Mouse (Mus musculus): ENCODE data around the gene S100pbp. TPM values are rescaled to one million over a fixed set of nuclear protein-coding genes. Genes with fewer than 3 reads are reported as not detected.
"Not testable (repeated sequence)": the region's sequence is repeated elsewhere in the genome, so short reads cannot be mapped to it uniquely, and the experiment has no call there.

The S100pbp gene
- total RNA-seq, 2 experiments from 2014 or later, result 3.3 to 5.1 TPM

DNA sequence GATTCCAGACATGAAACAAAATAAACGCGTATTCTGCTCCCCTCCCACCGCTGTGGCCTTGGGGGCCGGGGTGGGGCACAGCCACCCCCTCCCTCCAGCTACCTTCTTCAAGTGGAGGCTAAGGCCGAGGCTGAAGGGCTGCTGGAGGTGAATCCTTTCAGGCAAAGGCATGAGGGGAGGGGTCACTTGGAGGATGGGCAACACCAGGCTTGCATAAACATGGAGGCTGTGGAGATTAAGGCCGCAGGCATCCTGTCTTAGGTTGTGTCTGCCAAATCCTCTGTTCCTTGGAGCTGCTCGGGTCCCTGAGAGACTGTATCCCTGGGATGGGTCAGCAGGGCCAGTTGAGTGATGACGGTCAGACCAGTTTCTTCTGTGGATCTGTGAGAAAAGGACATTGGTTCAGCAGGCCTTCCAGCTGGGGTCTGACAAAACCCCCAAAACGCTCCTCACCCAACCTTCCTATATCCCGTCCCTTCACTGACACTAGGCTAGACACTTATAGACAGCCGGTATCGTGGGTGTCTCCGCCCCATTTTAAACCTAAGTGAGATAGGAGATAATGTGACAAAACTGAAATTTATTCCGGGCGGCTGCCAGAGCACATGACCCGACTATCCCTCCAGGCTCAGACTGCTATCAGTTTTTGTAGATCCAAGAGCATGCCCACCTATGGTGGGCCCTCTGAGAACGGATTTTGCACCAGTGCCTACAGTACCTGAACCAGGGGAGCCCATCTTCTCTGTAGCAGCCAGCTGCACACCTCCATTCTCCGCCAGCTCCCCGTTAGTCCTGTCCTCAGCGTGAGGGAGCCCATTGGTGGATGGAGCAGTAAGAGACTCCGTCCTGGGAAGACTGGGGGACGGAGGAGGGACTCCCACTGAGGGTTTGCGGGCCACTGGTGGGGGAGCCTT is 31.8 kb upstream of the S100pbp start:
- intact Hi-C loops (cut with DNase I), result loop anchor here (2.0 kb wide), 1 partner anchor 55 kb away; no protein-coding TSS in a partner anchor

DNA sequence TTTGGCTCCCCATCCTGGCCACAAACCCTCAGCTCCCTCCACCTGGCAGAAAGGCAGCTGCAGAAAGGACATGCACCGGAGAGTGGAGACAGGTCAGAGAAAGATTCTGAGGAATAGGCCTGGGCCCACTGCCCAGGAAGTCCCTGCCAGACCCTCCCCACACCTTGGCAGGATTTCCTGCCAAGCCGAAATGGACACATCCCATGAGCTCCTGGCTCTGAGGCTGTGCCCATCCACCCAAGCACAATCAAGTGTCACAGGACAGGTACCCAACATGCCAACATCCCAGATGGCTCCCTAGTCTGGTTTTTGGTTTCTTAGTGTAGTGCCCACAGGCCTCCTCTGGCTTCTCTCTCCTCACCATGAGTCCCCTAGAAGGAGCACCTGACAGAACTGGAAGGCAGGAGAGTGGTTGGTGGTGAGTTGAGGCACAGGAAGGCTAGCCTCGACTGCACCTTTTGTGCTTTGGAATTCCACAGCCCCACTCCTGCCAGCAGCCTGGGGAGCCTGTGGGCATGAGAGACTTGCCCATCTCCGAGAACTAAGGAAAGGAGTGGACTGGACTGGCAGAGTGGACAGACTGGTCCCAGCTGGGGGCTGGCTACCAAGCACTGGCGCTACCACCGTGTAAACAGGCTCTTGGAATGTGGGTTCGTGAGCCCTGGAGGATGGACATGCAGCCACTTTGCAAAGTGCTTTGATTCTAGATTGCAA is 31.0 kb upstream of the S100pbp start:
- DNase-seq, result no peak
- intact Hi-C loops (cut with DNase I), result loop anchor here (2.0 kb wide), 1 partner anchor 56 kb away; no protein-coding TSS in a partner anchor

More for the DNA sequence above, 31.8 kb upstream of the S100pbp start:
- no peak for DNase-seq

DNA sequence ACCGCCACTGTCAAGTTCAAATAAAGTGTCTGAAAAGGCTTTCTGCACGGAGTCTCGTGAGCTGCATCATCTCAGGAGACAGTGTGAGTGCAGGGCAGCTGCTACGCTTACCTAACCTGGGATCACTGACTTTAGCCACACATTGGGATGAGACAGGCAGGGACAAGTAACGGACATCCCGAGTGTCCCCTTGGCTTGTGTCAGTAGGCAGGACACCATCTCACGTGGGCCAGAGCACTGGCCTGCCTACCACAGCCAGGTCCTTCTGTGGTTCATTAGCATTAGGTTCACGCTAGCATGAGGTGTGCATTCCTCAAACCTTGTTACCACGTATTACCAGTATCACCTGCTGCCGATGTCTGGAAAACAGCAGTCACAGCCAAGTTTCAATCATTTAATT is 29.7 kb upstream of the S100pbp start:
- DNase-seq, result no peak
- intact Hi-C loops (cut with DNase I), result no loop called here

DNA sequence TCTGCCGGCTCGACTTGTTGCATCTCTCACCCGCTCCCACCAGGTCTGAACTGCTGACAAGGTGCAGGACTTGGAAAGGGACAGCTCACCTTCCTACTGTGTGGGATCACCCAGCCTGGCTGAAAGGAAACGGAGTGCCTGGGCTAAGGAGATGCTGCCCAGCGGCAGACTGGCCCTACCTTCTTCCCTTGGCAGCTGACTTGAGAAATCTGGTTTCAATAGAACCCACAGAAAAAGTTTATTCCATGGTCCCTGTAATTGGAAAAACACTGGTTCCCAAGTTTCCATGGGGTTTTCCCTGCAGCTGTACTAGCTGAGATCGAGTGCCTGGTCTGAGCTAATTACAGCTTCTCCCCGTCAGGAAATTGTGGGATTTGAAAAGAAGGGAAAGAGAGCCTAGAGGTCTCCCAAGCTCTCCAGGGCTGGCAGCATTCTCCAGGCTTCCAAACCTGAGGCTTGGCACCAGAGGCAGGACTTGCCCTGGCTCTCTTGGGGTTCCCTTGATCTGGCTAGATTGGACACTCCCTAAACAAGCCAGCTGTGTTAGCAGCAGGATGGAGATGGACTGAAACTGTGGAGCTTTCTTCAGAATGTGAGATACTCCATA is 29.1 kb upstream of the S100pbp start:
- intact Hi-C loops (cut with DNase I), result no loop called here

DNA sequence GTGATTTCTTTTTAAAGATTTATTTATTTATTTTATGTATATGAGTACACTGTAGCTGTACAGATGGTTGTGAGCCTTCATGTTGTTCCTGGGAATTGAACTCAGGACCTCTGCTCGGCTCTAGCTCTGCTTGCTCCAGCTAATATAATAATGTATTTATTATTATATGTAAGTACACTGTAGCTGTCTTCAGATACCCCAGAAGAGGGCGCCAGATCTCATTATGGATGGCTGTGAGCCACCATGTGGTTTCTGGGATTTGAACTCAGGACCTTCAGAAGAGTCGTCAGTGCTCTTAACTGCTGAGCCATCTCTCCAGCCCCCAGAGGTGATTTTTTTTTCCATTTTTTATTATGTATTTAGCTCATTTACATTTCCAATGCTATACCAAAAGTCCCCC is 23.0 kb upstream of the S100pbp start:
- intact Hi-C loops (cut with DNase I), result loop anchor here (2.0 kb wide), 1 partner anchor 64 kb away; no protein-coding TSS in a partner anchor

More for the DNA sequence above, 29.1 kb upstream of the S100pbp start:
- DNase-seq, result no peak

DNA sequence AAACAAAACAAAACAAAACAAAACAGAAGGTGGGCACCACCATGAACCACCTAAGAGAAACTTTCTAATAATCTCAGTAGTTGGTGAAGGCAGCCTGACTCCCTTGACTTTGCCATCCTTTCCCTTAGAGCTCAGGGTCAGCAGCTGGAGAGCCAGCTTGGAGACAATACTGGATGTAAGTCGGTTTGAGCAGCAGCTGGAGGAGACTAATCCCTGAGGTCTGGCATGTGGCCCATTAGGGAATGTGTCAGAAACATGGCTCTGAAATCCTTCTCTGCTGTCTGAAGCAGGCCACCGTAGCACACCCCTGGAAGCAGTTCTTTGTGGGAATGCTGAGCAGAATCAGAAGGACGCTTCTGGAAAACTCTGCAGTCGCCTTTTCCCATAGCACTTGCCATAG is 21.9 kb upstream of the S100pbp start:
- intact Hi-C loops (cut with DNase I), result no loop called here
- DNase-seq, result peak in 1 of 2 experiments; percentile 19

More for the DNA sequence above, 23.0 kb upstream of the S100pbp start:
- not testable (repeated sequence) for DNase-seq

DNA sequence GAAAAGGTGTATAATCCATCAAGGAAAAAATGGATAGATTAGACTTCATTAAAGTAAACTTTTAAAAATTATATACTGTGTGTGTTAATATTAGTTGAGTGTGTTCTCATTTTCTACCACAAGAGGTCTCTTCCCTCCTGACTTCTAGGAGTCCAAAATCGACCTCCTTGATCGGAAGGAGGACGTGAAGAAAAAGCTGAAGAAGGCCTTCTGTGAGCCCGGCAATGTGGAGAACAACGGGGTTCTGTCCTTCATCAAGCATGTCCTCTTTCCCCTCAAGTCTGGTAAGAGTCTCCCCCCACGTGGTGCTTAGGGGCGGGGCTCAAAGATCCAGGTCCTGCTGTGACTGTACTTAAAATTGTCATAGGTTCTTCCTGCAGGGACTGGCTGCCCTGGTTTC is 20.0 kb upstream of the S100pbp start:
- intact Hi-C loops (cut with DNase I), result loop anchor here (10.0 kb wide), 1 partner anchor 245 kb away; no protein-coding TSS in a partner anchor
- no peak for DNase-seq

DNA sequence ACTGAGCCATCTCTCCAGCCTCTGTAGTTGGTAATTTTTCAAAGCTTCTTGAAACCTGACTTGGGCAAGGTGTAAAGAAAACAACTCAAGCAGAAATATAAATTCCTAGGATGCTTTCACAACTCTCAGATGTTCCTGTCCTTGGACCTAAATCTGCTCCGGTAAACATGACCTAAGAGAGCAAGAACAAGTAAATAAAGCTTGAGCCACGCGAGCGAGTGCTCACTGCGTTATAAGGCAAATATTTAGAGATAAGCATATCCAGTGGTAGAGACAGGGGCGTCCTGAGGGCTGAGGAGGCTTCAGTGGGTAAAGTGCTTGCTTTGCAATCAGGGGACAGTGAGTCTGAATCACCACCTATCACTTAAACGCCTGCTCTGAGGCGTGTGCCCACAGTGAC is 17.3 kb upstream of the S100pbp start:
- no peak for DNase-seq
- intact Hi-C loops (cut with DNase I), result loop anchor here (10.0 kb wide), 1 partner anchor 248 kb away; no protein-coding TSS in a partner anchor

DNA sequence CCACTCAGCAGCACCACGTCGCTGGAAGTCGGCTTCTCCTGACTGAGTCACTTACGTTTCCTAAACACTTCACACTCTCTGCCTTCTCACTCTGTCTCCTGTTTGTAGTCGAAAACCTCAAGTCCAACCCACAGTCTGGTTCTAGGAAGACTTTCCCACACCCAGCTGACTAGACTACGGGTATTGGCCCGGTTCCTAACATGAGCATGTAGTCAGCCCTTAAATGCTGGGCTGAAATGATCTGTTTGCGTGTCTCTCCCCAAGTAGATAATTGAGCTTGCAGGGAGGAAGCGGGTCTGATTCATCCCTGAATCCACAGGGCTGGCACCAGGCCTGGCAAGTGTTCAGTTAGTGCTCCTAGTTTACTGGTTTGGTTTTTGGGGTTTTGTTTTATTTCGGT is 15.1 kb upstream of the S100pbp start:
- intact Hi-C loops (cut with DNase I), result loop anchor here (10.0 kb wide), 1 partner anchor 250 kb away; no protein-coding TSS in a partner anchor
- no peak for DNase-seq

DNA sequence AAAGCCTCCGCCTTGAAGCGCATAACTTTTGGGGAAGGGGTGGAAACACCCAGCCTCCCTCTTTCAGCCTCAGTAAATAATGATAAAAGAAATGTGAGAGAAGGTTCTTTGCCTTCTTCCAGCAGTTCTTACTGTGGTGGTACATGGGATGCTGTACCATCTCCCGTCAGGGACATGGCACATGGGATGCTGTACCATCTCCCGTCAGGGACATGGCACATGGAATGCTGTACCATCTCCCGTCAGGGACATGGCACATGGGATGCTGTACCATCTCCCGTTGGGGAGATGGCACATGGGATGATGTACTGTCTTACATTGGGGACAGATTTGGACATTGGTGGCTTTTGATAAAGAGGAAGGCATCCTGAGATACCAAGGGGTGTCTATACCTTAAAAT is 8.0 kb upstream of the S100pbp start:
- no peak for DNase-seq
- intact Hi-C loops (cut with DNase I), result no loop called here

DNA sequence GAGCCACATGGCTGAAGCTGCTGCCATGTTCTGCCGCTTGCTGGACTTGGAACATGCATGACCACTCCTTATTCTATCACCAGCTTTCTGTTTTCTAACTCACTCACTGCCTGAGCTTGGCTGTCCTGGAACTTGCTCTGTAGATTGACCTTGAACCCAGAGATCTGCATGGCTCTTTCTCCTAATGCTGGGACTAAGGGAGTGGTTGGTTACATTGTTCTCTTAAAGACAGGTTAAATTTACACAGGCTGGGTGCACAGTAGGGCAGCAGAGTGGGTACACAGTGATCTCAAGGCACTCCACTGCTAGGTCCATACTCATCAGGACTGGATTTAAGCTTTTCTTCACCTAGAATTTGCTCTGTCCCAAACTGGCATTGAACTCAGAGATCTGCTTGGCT is 4.8 kb upstream of the S100pbp start:
- no peak for DNase-seq
- intact Hi-C loops (cut with DNase I), result no loop called here

DNA sequence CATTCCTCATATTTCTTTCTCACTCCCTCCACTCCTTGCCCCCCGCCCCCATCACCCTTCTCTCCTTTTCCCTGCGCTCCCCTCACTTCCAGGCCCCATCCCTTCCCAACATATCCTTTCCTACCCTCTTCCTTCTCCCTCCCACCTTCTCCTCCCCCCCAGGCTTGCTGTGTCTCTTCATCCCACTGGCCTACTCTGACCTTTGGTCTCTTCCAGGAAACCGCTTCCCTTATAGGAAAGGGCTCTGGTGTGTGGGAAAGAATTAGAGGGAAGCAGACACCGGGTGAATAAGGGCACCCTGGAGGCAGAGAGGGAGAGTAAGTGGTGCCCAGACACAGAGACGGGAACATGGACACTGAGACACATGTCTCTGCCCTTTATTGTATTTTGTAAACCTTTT is 2.2 kb upstream of the S100pbp start:
- intact Hi-C loops (cut with DNase I), result no loop called here
- no peak for DNase-seq

DNA sequence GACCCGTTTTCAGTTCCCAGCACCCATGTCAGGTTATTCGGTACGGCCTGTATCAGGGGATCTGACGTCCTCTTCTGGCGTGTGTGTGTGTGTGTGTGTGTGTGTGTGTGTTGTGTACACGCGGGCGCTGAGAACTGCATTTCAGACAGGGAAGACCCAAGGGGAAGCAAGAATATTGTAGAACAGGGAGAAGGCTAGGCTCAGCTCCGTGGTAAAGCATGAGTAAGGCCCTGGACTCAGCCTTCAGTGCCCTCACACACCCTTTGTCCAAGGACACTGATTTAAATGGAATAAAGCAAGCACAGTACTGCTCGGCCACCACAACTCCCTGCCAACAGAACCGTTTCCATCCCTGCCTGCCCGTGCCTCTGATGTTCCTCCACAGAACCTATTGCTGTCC is 1.0 kb upstream of the S100pbp start:
- intact Hi-C loops (cut with DNase I), result no loop called here

DNA sequence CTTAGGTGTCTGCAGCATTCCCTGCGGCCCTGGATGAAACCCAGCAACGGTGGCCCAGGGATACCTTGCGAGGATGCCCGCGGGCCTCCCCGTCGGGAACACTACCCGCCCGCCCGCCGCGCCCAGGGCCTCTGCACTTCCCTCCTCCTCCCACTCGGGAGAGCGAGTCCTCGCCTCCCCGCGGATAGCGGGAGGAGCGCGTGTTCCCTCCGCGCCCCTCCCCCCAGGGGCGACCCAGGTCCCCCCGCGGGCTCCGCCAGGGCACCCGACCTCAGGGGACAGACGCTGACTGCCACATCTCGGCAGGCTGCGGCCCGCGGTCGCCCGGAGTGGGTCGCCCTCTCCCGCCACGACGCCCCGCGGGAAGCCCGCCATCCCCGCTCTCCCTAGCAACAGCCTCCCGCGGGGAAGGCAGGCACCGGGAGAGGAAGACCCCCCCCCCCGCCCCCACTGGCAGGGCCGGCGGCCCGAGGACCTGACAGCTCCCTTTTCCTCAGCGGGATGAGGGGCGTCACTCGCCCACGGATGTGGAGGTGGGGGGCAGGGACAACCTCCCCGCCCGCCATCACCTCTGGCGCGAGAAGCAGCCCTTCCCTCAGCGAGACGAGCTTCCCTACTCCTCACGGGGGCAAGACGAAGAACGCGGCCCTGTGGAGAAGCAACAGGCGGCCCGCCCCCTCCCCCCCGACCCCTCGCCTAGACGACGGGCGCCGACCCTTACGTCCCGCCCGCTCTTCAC is 555 bp downstream of the S100pbp start:
- intact Hi-C loops (cut with DNase I), result no loop called here
- peak; percentile 37 to 47 for DNase-seq

More for the DNA sequence above, 1.0 kb upstream of the S100pbp start:
- DNase-seq, result no peak

DNA sequence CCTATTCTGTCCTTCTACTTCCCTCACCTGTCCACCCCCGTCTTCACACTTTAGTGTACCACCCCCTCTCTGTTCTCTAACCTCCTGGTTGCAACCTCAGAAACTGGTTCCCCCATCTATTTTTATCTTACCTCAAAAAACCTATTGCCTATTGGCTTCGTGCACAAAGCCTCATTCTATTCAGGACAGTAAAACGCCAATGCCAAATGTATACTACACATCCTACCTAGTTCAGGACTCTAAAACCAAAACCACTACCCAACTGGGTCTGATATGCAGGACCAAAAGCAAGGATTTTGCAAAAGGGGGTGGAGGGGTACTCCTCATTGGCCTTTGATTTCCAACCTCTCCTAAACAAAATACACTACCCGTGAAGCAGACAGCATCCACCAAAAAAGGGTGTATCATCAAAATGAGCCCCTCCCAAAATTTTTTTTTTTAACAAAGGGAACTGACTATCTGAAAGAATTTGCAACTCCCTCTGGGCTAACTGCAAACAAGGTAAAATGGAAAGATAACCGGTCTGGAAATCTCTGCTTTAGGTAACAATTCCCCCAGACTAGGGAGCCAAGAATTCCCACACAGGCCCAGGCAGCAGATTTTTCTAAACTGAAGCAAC is 1.4 kb downstream of the S100pbp start:
- intact Hi-C loops (cut with DNase I), result no loop called here
- DNase-seq, result no peak

DNA sequence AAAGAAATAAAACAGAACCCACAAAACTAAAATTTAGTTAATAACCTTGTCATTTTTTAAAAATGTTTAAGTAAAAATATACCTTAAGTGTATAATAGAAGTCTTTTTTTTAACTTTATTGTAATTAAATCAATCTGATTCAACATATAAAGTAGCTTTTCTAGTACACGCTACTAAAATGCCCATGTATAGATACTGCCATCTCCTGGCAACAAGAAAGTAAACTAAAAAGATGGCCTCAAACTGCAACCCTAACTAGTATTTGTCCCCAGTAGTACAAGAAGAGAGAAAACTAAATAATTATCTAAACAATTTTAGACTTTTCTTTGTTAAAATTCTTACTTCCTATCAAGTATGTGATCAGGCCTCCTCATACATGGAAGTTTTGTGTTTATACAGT is 10.0 kb downstream of the S100pbp start:
- no peak for DNase-seq
- intact Hi-C loops (cut with DNase I), result no loop called here

DNA sequence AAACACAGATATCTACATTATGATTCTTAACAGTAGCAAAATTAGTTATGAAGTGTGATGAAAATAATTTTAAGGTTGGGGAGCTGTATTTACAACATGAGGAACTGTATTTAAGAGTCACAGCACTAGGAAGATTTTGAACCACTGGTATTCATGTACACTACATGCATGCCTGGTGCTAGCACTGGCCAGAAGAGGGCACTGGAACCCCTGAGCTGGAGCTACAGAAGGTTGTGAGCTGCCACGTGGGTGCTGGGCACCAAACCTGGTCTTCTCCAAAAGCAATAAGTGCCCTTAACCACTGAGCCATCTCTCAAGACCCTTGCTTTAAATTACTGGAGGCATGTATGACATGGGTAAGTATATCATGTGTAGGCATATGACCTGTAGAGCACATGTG is 17.0 kb downstream of the S100pbp start:
- intact Hi-C loops (cut with DNase I), result no loop called here
- no peak for DNase-seq

DNA sequence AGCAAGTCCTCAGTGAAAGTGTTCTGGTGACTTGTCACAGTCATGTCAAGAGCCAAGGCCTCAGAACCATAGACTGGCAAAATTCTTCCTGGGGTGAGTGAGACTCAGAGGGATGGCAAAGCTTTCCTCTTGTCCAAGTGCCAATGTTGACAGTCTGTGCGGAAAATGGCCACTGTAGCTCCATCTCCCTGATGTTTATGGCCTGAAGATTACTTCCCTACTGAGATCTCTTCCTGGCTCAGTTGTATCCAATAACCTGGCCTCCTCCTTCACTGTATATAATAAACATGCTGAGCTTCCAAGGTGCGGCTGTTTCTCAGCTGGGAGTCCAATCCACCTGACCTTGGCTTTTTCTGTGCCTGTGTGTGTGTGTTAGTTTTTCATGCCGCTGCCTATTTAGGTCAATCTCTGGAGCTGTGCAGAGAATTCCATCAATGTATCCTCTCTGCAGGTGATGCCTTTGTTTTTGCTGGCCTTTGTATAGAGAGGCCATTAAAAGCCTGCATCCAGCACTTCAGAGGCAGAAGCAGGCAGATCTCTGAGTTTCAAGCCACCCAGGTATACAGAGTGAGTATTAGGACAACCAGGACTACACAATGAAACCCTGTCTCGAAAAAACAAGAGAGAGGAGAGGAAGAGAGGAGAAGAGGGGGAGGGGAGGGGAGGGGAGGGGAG is 27.8 kb downstream of the S100pbp start:
- intact Hi-C loops (cut with DNase I), result no loop called here

DNA sequence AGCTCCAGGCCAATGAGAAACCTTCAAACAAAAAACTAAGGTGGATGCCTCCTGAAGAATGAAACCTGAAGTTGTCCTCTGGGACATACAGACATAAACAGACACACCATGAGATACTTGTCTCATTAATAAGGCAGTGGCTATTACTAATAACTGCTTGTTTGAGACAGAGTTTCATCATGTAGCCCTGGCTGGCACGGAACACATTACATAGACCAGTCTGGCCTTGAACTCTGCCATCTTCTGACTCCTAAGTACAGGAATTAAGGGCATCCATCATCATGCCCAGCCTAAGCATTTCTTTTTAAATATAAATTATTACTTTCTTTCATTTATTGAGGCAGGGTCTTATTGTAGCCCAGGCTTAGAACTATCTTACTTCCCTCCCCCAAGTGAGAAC is 28.5 kb downstream of the S100pbp start:
- intact Hi-C loops (cut with DNase I), result no loop called here
- DNase-seq, result no peak

More for the DNA sequence above, 27.8 kb downstream of the S100pbp start:
- no peak for DNase-seq

Data from gastrocnemius, postnatal 36 days (tissue).